Mouse (Mus musculus) c-Kit-negative CD71-positive TER-119-positive erythroid progenitor cells, embryonic 14.5 days (primary cell): ENCODE data around the gene Tmem151b.

Experiments used
- DNase-seq: peaks from one replicate; pipeline ENCODE4 v3.0.0-alpha.2; 2013; ENCODE audit warnings: low read depth, low spot score

Gene Tmem151b

GRCm38 (mm10) chr17:45511757-45512156 is 37.7 kb downstream of the Tmem151b start:
- DNase-seq = no peak

- DNase-seq = no peak
Observed at GRCm38 (mm10) chr17:45510871-45511270, 38.6 kb downstream of the Tmem151b start.

DNA sequence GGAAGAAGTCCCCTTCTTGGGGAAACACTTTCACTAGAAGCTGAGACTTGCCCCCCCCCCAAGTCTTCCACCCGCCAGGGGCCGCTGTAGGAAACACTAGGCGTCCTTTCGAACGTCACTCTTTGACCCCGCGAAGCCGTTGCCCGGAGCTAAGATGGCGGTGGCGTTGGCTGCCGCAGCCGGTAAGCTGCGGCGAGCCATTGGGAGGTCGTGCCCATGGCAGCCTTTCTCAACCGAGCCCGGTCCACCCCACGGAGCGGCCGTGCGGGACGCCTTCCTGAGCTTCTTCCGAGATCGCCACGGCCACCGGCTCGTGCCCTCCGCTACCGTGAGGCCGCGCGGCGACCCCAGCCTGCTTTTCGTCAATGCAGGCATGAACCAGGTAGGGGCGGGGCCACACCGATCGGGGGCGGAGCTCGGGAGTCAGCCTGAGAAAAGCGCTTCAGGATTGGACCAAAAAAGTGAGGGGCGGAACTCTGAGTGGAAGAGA is 42.7 kb downstream of the Tmem151b start, which contains the start of gene Aars2:
TSS of gene Aars2 (plus strand) at position 142 of the 490 bp plus-strand sequence.
- DNase-seq = peak; percentile 81

DNA sequence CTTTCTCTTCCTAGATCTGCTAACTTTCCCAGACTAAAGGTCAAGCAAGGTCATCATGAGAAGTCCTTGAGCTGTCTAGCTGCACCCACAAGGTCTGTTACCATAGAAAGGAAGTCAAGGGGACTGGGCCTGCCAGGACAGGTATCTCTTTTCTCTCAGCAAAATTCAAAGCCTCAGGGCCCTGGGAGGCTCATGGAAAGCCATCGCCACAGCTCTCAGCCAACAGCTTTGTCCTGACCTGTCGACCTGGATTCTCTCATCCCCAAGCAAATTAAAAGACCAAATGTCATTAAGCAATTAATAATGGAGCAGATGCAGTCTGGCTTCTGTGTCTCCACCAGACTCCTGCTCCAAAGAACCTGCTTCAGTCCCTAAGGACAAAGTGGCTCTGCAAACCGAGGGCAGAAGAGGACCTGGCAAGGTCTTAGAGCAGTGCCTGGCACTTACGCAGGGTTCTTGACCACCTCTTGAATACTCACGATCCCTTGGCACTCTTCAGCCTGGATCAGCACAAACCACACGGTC is 43.5 kb downstream of the Tmem151b start:
- DNase-seq = no peak

GRCm38 (mm10) chr17:45503301-45503973 is 46.0 kb downstream of the Tmem151b start:
- no peak for DNase-seq

DNA sequence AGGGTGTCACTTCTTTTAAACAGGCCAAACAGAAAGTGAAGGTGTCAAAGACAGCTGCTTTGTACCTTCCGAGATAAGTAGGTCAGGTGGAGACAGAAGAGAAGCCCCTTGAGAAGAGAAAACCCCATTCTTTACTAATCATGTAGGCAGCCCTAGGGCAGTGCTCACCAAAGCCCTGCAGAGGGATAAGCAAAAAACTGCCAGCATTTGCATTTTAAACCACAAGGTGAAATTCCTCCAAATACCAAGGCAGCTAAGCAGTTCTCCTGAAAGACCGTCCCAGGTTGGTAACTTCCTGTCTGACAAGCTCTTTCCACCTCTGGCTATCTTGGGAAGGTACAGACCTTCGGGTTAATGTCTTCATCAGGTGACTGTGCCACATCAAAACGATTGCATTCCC is 47.2 kb downstream of the Tmem151b start:
- DNase-seq = no peak

GRCm38 (mm10) chr17:45500981-45501380 is 48.5 kb downstream of the Tmem151b start:
- DNase-seq = no peak

- no peak for DNase-seq
Observed at GRCm38 (mm10) chr17:45499516-45499915, 50.0 kb downstream of the Tmem151b start.

DNA sequence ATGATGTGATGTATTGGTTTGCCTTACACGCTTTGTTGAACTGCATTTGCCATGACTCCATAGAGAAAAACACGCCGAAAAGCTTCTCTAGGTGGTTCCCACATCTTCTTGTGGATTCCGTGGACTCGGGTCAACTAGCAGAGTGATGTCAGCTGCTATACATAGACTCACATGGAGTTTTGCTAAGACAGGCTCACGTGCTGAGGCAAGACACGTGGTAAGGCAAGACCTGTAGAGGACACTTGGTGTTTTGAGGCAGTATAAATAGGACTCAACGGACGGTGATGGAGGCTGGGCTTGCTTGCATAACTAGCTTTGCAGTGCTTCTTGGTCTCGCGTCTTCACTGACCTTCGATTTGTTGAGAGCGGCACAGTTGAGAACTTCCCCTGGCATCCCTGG is 51.1 kb downstream of the Tmem151b start:
- no peak for DNase-seq

DNA sequence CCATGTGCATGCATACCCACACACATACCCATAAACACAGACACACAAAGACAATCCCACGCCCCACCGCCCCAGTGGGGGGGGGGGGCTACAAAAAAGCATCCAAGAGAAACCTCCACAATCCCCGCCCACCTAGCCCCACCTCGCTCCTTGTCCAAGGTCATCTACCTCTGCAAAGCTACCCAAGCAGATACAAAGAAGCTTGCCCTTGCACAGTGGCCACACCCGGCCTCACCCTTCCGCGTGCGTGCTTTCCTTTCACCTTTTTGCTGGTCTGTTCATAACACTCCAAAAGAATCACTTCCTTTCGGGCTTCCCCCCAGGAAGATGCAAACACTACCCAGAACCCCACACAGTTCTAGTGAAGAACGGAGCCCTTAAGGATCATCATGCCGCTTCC is 54.1 kb downstream of the Tmem151b start:
- DNase-seq = no peak
